9 mouse cellular contexts compared by ENCODE assay signal in the genomic region with DNA sequence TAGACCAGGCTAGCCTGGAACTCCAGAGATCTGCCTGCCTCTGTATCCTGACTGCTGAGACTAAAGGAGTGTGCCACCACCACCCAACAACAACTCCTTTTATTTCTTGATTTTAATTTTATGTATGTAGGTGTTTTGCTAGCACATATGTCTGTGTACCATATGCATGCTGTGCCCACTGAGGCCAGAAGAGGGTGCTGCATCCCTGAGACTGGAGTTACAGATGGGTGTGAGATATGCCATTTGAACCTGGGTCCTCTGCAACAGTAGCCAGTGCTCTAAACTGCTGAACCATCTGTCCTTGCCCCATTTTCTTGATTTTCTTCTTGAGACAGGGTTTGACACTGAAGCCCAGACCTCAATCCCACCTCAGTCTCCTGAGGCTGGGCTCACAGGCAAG. TPM values are rescaled to one million over a fixed set of nuclear protein-coding genes. Genes with fewer than 3 reads are reported as not detected.
DNase-seq lines count a peak whose midpoint lies in the region; ATAC-seq and TF ChIP-seq lines count a peak whose summit lies in the region.
"Had no signal": no experiment of that assay in that cellular context is flagged by ENCODE, and none has a peak within 500 bp of the region (broad histone marks: within the 10 kb centered on the region; RNA-seq: fewer than 3 reads in every experiment).

No protein-coding gene starts in this region.

- peaks cover 28% of the 10 kb centered on the region; the same call in 1 of the 2 replicates for H3K36me3 ChIP-seq in lung, postnatal 0 days (ENCODE audit: insufficient read depth, low read length)

- H3K9me3 ChIP-seq in lung, postnatal 0 days (ENCODE audit: low read length): no peaks in the 10 kb centered on the region
- H3K9me3 ChIP-seq: limb, embryonic 12.5 days had no signal

- ATAC-seq in erythroid progenitor cell, adult 5-6 weeks (replicated peaks; ENCODE audit: low FRiP score, poor library complexity, severe bottlenecking): 0 out of 2 replicates have a peak, but pooled peaks have one; percentile 55
- ATAC-seq in lung, postnatal 0 days: no peak

- no peak overlapping the region for H3K4me3 ChIP-seq in lung, postnatal 0 days (ENCODE audit: low read depth, low read length)
- H3K4me3 ChIP-seq: limb, embryonic 12.5 days had no signal

- TF ChIP-seq EP300 in lung, postnatal 0 days (IDR thresholded peaks at IDR 0.05): no peak

- H3K4me1 ChIP-seq in lung, postnatal 0 days (ENCODE audit: insufficient read depth, low read depth, low read length): no peaks in the 10 kb centered on the region
- H3K4me1 ChIP-seq: limb, embryonic 12.5 days had no signal

- intact Hi-C loops in left cerebral cortex, postnatal 25 days (cut with DNase I): no loop called here

- H3K9ac ChIP-seq in lung, postnatal 0 days (replicated peaks; ENCODE audit: low read depth): no peak overlapping the region
- H3K9ac ChIP-seq: limb, embryonic 12.5 days had no signal

- TF ChIP-seq CTCF in lung, postnatal 0 days (IDR thresholded peaks at IDR 0.05): peak; percentile 85

- no peaks in the 10 kb centered on the region for H3K27me3 ChIP-seq in lung, postnatal 0 days (replicated peaks; ENCODE audit: insufficient read depth, low read length)
- H3K27me3 ChIP-seq: limb, embryonic 12.5 days had no signal

- no peak overlapping the region for H3K4me2 ChIP-seq in lung, postnatal 0 days (replicated peaks; ENCODE audit: low read depth, low read length)
- H3K4me2 ChIP-seq: limb, embryonic 12.5 days had no signal

- no peak overlapping the region for H3K27ac ChIP-seq in lung, postnatal 0 days (ENCODE audit: low read length)
- H3K27ac ChIP-seq: limb, embryonic 12.5 days had no signal

- DNase-seq in cerebellum, postnatal 36 days: peak; percentile 59 to 68
- no peak for DNase-seq in cerebellum, adult 8-10 months
- peak; percentile 35 to 48 for DNase-seq in left cerebral cortex, postnatal 25 days (ENCODE audit: low spot score in 2 of 2)
- no peak for DNase-seq in left cerebral cortex, adult 8-10 months (ENCODE audit: low spot score in 2 of 2)
- peak; percentile 65 for DNase-seq in T-cell, adult 2 months (ENCODE audit: low spot score)
- DNase-seq in lung, postnatal 0 days (ENCODE audit: low spot score): peak; percentile 50
- peak; percentile 37 to 67 for DNase-seq in thymus, postnatal 10 days (ENCODE audit: low spot score in 2 of 2)

RNA-seq across cellular contexts. Expression of a gene that starts 12.9 kb away (rescaled TPM):
- total RNA-seq in left cerebral cortex, postnatal 25 days (2021): 1 to 10 TPM; 8.5 to 8.8 TPM
- 10 to 100 TPM in 1 of 4 experiments, 1 to 10 TPM in 3; 6.8 to 10.5 (median 8.9) TPM for total RNA-seq in left cerebral cortex, adult 8-10 months (2022)
- 8.6 and 13.4 TPM in 2 replicates for total RNA-seq in erythroid progenitor cell, adult 5-6 weeks (2015; ENCODE audit: low replicate concordance)
- 2.3 and 4.0 TPM in 2 replicates for total RNA-seq in erythroid progenitor cell, adult 5-6 weeks (2017; ENCODE audit: low replicate concordance)
- 37.7 and 40.0 TPM in 2 replicates for polyA plus RNA-seq in lung, postnatal 0 days (2015; fragmentation: Nextera tagmentation; extraction: Ambion mirVana)

RNA-seq across cellular contexts. Expression of a gene that starts 18.0 kb away (rescaled TPM):
- 100 to 1,000 TPM; 152 TPM for total RNA-seq in left cerebral cortex, postnatal 25 days (2021)
- 100 to 1,000 TPM; 141 to 144 (median 142) TPM for total RNA-seq in left cerebral cortex, adult 8-10 months (2022)
- total RNA-seq in erythroid progenitor cell, adult 5-6 weeks (2015; ENCODE audit: low replicate concordance): 10.9 and 27.4 TPM in 2 replicates
- 6.7 and 11.7 TPM in 2 replicates for total RNA-seq in erythroid progenitor cell, adult 5-6 weeks (2017; ENCODE audit: low replicate concordance)
- 4.9 and 5.0 TPM in 2 replicates for polyA plus RNA-seq in lung, postnatal 0 days (2015; fragmentation: Nextera tagmentation; extraction: Ambion mirVana)

RNA-seq across cellular contexts. Expression of a gene that starts 27.2 kb away (rescaled TPM):
- total RNA-seq in left cerebral cortex, postnatal 25 days (2021): 10 to 100 TPM; 51.3 to 58.4 TPM
- total RNA-seq in left cerebral cortex, adult 8-10 months (2022): 10 to 100 TPM; 46.3 to 59.3 (median 49.1) TPM
- total RNA-seq in erythroid progenitor cell, adult 5-6 weeks (2015; ENCODE audit: low replicate concordance): 4.7 and 9.2 TPM in 2 replicates
- 4.8 and 13.2 TPM in 2 replicates for total RNA-seq in erythroid progenitor cell, adult 5-6 weeks (2017; ENCODE audit: low replicate concordance)
- polyA plus RNA-seq in lung, postnatal 0 days (2015; fragmentation: Nextera tagmentation; extraction: Ambion mirVana): 4.5 and 6.5 TPM in 2 replicates

RNA-seq across cellular contexts. Expression of a gene that starts 28.9 kb away (rescaled TPM):
- total RNA-seq in left cerebral cortex, postnatal 25 days (2021): 1 to 10 TPM; 1.6 to 2.4 TPM
- total RNA-seq in left cerebral cortex, adult 8-10 months (2022): 1 to 10 TPM; 1.9 to 4.5 (median 2.3) TPM
- not detected in 2 replicates for total RNA-seq in erythroid progenitor cell, adult 5-6 weeks (2015; ENCODE audit: low replicate concordance)
- total RNA-seq in erythroid progenitor cell, adult 5-6 weeks (2017; ENCODE audit: low replicate concordance): not detected in 2 replicates
- polyA plus RNA-seq in lung, postnatal 0 days (2015; fragmentation: Nextera tagmentation; extraction: Ambion mirVana): 9.8 and 11.0 TPM in 2 replicates

RNA-seq across cellular contexts. Expression of a gene that starts 49.2 kb away (rescaled TPM):
- 100 to 1,000 TPM; 186 to 193 TPM for total RNA-seq in left cerebral cortex, postnatal 25 days (2021)
- total RNA-seq in left cerebral cortex, adult 8-10 months (2022): 100 to 1,000 TPM; 190 to 221 (median 207) TPM
- 56.2 and 60.5 TPM in 2 replicates for total RNA-seq in erythroid progenitor cell, adult 5-6 weeks (2015; ENCODE audit: low replicate concordance)
- 155 and 219 TPM in 2 replicates for total RNA-seq in erythroid progenitor cell, adult 5-6 weeks (2017; ENCODE audit: low replicate concordance)
- 167 and 186 TPM in 2 replicates for polyA plus RNA-seq in lung, postnatal 0 days (2015; fragmentation: Nextera tagmentation; extraction: Ambion mirVana)

Comparison
In these comparisons a context has a peak if more than half of its experiments do, and no peak if none do; other contexts are left out.
1. DNase-seq: peak in cerebellum, postnatal 36 days (2 of 2), left cerebral cortex, postnatal 25 days (2 of 2), T-cell, adult 2 months (single experiment), lung, postnatal 0 days (single experiment) and thymus, postnatal 10 days (2 of 2); none in cerebellum, adult 8-10 months (single experiment) and left cerebral cortex, adult 8-10 months (0 of 2).
2. RNA of a gene that starts 18.0 kb away (total RNA-seq): 152 TPM in left cerebral cortex, postnatal 25 days and 141 to 144 TPM in left cerebral cortex, adult 8-10 months; 6.7 to 27.4 TPM in erythroid progenitor cell, adult 5-6 weeks; every median in the first group is over 4 times any median in the second.